Mouse (Mus musculus): ENCODE measurements at regions not wholly inside any gene's neighbourhood (a gene's known extent, or its start where the extent isn't known, plus 50 kb on each side); places are given as distances from the start of the nearest gene placed in this dataset.
A peak's percentile ranks its signal among the peaks of the same experiment; 100 is the strongest.

- DNase-seq (ENCODE audit: low spot score in 2 of 2) = no peak
These were observed 189.9 kb downstream of the Cbln1 start for GRCm38 (mm10) chr8:87282511-87282910.

GRCm38 (mm10) chr8:87273328-87273727, 199.1 kb downstream of the Cbln1 start:
- no peak for DNase-seq (ENCODE audit: low spot score in 2 of 2)

- no peak for DNase-seq (ENCODE audit: low spot score in 2 of 2)
These were observed 201.8 kb downstream of the Cbln1 start for GRCm38 (mm10) chr8:87270525-87271187.

- DNase-seq (ENCODE audit: low spot score in 2 of 2) = no peak
These were observed 204.2 kb downstream of the Cbln1 start for GRCm38 (mm10) chr8:87268159-87268558.

- no peak for DNase-seq (ENCODE audit: low spot score in 2 of 2)
These were observed 207.4 kb downstream of the Cbln1 start for GRCm38 (mm10) chr8:87264999-87265398.

GRCm38 (mm10) chr8:87260305-87260704, 212.1 kb downstream of the Cbln1 start:
- DNase-seq (ENCODE audit: low spot score in 2 of 2) = no peak

GRCm38 (mm10) chr8:87242681-87243080, 229.7 kb downstream of the Cbln1 start:
- DNase-seq (ENCODE audit: low spot score in 2 of 2) = no peak

- no peak for DNase-seq (ENCODE audit: low spot score in 2 of 2)
These were observed 235.2 kb downstream of the Cbln1 start for GRCm38 (mm10) chr8:87237181-87237580.

GRCm38 (mm10) chr8:87236438-87236837, 236.0 kb downstream of the Cbln1 start:
- no peak for DNase-seq (ENCODE audit: low spot score in 2 of 2)

GRCm38 (mm10) chr8:87235341-87236075, 236.9 kb downstream of the Cbln1 start:
- no peak for DNase-seq (ENCODE audit: low spot score in 2 of 2)

GRCm38 (mm10) chr8:87234336-87234735, 238.1 kb downstream of the Cbln1 start:
- no peak for DNase-seq (ENCODE audit: low spot score in 2 of 2)

- DNase-seq (ENCODE audit: low spot score in 2 of 2) = no peak
These were observed 238.5 kb downstream of the Cbln1 start for GRCm38 (mm10) chr8:87233805-87234331.

- DNase-seq (ENCODE audit: low spot score in 2 of 2) = no peak
These were observed 240.6 kb downstream of the Cbln1 start for GRCm38 (mm10) chr8:87231762-87232161.

GRCm38 (mm10) chr8:87230096-87230495, 242.3 kb downstream of the Cbln1 start:
- no peak for DNase-seq (ENCODE audit: low spot score in 2 of 2)

GRCm38 (mm10) chr8:87229182-87229581, 243.2 kb downstream of the Cbln1 start:
- no peak for DNase-seq (ENCODE audit: low spot score in 2 of 2)

- no peak for DNase-seq (ENCODE audit: low spot score in 2 of 2)
These were observed 243.6 kb downstream of the Cbln1 start for GRCm38 (mm10) chr8:87228777-87229176.

- no peak for DNase-seq (ENCODE audit: low spot score in 2 of 2)
These were observed 246.6 kb downstream of the Cbln1 start for GRCm38 (mm10) chr8:87225504-87226425.

- no peak for DNase-seq (ENCODE audit: low spot score in 2 of 2)
These were observed 251.8 kb downstream of the Cbln1 start for GRCm38 (mm10) chr8:87220581-87220980.

- DNase-seq (ENCODE audit: low spot score in 2 of 2) = peak; percentile 27 to 44
These were observed 253.4 kb downstream of the Cbln1 start for GRCm38 (mm10) chr8:87218956-87219482.

- no peak for DNase-seq (ENCODE audit: low spot score in 2 of 2)
These were observed 257.4 kb downstream of the Cbln1 start for GRCm38 (mm10) chr8:87214962-87215361.

GRCm38 (mm10) chr8:87210546-87210945, 261.9 kb downstream of the Cbln1 start:
- DNase-seq (ENCODE audit: low spot score in 2 of 2) = no peak

Data from adrenal gland, adult 18-20 months (tissue).